Mouse (Mus musculus) liver, postnatal 0 days (tissue): ENCODE data around the gene Heca.

ENCODE experiments used
- CTCF ChIP-seq: sonication (generic); IDR thresholded peaks from 2 replicates; pipeline ENCODE4 v1.5.1; 2016; ENCODE audit warnings: antibody characterized with exemption, low read depth
- EP300 ChIP-seq: IDR thresholded peaks from 2 replicates; pipeline ENCODE4 v1.6.1; 2016; ENCODE audit warnings: antibody characterized with exemption, low read depth, mild to moderate bottlenecking

DNA sequence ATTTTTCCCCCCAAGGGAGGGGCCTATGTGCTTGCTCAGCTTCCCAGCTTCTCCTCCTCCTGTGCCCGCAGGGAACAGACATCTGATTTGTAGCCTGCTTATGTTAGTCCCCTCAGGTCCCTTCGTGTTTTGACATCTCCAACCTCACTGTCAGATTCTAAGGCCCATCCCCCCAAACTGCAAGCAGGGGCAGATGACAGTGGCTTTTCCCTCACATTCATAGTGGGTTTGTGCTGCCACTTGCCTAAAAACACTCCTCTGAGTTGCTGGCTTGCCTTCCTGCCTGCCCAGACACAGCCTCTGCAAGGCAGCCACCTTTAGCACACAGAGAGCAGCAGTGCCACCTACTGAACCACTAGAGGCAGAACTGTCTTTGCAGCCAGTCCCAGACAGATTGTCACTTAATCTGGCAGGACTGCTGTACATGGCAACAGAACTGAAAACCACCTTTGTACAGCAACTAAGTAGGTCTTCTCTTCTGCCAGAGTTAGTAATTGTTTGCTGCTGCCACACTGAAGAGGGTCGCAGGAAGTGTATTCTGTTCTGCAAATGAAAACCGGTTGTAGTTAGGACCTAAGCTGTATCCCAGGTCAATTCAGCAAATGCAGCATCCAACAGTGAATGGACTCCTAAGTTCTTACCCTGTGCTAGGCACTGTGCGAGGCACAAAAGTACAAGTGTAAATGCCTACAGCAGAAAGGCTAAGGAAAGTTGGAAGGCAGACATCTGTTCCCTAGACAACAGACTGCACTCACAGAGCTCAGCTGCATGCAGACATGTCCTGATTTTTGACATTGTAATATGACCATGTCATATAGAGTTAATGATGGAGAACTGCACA lies 77.8 kb downstream of the Heca start:
- TF ChIP-seq CTCF (peak; percentile 90), EP300 (no peak)
